Mouse (Mus musculus) myocyte (in vitro differentiated cells): ENCODE measurements around the gene Nr4a2.

ENCODE experiments used
- CEBPB ChIP-seq: IDR thresholded peaks from 2 replicates; pipeline ENCODE4 v1.6.1; 2011; ENCODE audit warnings: mild to moderate bottlenecking, moderate library complexity; ENCODE audit not compliant: poor library complexity, insufficient read depth, severe bottlenecking
- E2F4 ChIP-seq: IDR thresholded peaks from one replicate; pipeline ENCODE4 v1.6.1; 2011; ENCODE audit warnings: mild to moderate bottlenecking, control low read depth, moderate library complexity; ENCODE audit not compliant: insufficient read depth
- MAX ChIP-seq: IDR thresholded peaks from one replicate; pipeline ENCODE4 v1.6.1; 2011; ENCODE audit warnings: low read depth, mild to moderate bottlenecking, control low read depth
- MYOD1 ChIP-seq, 3 experiments: IDR thresholded peaks; one replicate each; pipeline ENCODE4 v1.6.1; 2011; ENCODE audit warnings: control low read depth in 2 of 3, low read depth in 2 of 3, mild to moderate bottlenecking in 2 of 3, moderate library complexity in 1 of 3; ENCODE audit not compliant: insufficient read length in 2 of 3, control insufficient read depth in 1 of 3
- MYOG ChIP-seq, 3 experiments: IDR thresholded peaks; one replicate each; pipeline ENCODE4 v1.6.1; 2011; ENCODE audit warnings: control low read depth in 2 of 3, low read depth in 2 of 3, mild to moderate bottlenecking in 2 of 3; ENCODE audit not compliant: insufficient read length in 2 of 3, control insufficient read depth in 1 of 3, insufficient read depth in 1 of 3
- POLR2A ChIP-seq: IDR thresholded peaks from one replicate; pipeline ENCODE4 v1.6.1; 2011; ENCODE audit warnings: low read depth, mild to moderate bottlenecking, control low read depth, moderate library complexity; ENCODE audit not compliant: insufficient read length
- POLR2AphosphoS2 ChIP-seq: IDR thresholded peaks from one replicate; pipeline ENCODE4 v1.6.1; 2011; ENCODE audit warnings: low read depth, control low read depth; ENCODE audit not compliant: insufficient read length
- TCF12 ChIP-seq: IDR thresholded peaks from one replicate; pipeline ENCODE4 v1.6.1; 2011; ENCODE audit warnings: mild to moderate bottlenecking, control low read depth; ENCODE audit not compliant: poor library complexity, insufficient read depth, severe bottlenecking
- USF1 ChIP-seq: IDR thresholded peaks from one replicate; pipeline ENCODE4 v1.6.1; 2011; ENCODE audit warnings: low read depth, mild to moderate bottlenecking, control low read depth, moderate library complexity

GRCm38 (mm10) chr2:57072452-57072851, 51.4 kb downstream of the Nr4a2 start:
- TF ChIP-seq MAX (no peak), POLR2A (no peak), POLR2AphosphoS2 (no peak), MYOG (IDR thresholded peaks at IDR 0.05; ENCODE audit: control insufficient read depth in 1 of 3, insufficient read depth in 1 of 3, insufficient read length in 2 of 3, low read depth in 2 of 3) (no peak), USF1 (no peak), E2F4 (no peak), TCF12 (no peak), CEBPB (no peak), MYOD1 (IDR thresholded peaks at IDR 0.05; ENCODE audit: control insufficient read depth in 1 of 3, insufficient read length in 2 of 3, low read depth in 2 of 3) (no peak)
